Mouse (Mus musculus): ENCODE measurements at regions not wholly inside any gene's neighbourhood (a gene's known extent, or its start where the extent isn't known, plus 50 kb on each side); places are given as distances from the start of the nearest gene placed in this dataset.

DNA sequence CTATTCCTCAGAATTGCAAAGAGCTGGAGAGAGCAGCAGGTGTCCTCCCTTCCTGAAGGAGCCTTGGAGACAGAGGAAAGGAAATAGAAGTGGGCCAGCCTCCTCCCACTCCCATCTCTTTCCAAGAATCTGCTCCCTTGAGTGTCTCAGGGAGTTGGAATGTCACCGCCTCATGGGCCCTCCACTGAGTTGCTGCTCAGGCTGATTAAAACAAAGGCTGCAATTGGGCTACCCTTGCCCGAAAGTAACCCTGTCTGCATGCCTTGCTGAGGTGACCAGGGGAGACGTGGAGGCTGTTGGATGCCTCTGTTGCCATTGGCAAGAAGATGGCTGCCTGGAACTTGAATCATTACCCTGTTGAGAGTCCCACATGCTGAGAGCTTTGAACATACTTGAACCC, 59.7 kb upstream of the Abca1 start:
- no peak for DNase-seq (ENCODE audit: low read depth, low spot score)

DNA sequence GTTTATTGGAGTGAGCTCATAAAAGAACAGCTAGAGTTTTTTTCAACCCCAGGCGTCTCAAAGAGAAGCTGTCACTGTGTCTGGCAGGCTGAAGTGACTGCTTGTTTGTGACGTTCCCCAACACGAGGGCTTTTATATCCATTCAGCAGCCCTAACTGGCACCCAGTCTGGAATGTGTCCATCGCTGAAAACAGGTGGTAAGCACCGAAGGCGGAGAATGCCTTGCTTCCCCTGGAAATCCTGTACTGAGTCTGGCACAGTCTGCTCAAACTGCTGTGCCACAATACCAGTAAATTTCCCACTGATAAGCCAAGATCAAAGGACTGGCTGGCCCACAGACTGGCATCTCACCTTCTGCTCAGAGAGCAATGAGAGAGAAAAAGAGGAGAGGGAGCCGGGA, 59.1 kb upstream of the Abca1 start:
- no peak for DNase-seq (ENCODE audit: low read depth, low spot score)

DNA sequence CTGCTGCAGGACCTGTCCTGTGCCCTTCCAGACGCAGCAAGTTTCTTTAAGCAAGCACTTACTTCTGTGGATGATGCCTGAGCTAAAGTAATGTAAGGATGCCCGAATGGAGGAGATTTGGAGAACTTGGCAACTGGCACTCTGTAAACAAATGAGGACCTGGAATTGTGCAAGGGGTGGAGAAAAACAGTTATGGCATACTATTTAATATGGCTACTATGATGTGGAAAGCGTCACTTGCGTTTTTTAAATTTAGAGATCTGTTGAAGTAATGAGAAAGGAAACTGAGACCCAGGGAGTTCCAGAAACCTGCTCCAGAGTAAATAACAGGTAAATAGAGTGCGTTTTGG, 58.6 kb upstream of the Abca1 start:
- no peak for DNase-seq (ENCODE audit: low read depth, low spot score)

DNA sequence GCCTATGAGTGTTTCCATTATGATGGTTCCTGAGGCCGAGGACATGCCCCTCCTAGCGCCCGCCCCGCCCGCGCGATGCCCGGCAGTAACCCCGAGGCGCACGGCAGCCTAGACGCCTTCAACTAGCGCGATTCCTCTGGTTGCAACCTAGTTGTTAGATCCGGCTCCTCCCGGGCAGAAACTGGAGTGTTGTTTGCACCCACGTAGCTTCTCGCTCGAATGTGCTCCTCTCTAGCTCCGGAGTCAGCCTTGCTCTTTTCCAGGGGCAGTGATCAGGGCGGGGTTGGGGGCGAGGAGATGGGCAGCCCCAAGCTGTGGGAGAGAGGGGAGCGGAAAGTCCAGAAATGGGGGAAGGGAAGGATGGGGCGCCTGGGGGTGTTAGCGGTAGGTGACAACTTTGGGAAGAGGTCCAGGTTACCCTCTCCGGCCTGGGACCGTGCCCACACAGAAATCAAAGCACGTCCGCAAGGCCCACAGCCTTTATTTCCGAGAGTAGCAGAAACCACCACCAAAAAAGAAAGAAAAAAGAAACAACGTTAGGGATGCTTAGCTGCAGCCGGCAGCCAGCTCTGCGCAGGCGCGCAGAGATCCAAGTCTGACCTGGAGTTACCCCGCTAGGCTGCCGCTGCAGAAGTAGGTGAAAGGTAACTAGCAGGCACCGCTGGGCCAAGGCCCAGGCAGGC, 58.1 kb upstream of the Abca1 start:
- DNase-seq (ENCODE audit: low read depth, low spot score), result no peak

DNA sequence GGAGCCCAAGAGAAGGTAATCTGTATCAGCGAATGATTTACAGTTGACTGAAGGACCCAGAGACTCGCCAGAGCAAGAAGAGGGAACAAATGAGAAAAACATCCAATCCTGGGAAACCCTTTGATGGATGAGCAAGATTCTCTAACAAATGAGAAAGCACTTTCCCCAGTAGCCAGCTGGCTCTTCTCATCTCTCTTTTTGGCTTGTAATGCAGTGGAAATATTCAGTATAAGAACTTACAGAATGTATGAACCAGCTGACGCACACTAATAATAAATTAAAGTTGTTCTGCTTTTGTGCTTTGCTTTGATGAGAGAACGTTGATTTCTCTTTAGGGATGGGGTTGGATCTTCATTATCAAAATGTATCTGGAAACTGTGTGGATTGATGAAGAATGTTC, 52.8 kb upstream of the Abca1 start:
- no peak for DNase-seq (ENCODE audit: low read depth, low spot score)

DNA sequence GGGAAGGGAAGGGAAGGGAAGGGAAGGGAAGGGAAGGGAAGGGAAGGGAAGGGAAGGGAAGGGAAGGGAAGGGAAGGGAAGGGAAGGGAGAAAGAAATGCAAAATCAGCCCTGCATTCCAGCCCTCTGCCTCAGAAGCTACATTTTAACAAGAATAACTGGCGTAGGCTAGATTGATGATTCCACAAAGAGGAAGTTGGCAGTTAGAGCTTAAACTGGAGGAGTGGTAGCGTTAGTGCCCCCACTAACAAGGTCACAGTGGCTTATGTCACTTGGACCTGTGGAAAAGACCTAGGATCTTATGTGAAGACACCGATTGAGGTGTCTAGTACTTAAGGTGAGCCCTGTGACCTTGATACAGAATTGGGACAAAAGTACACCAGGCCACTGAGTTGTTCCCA, 51.0 kb upstream of the Abca1 start:
- no peak for DNase-seq (ENCODE audit: low read depth, low spot score)

Measured in c-Kit-negative CD71-positive TER-119-positive erythroid progenitor cells, embryonic 14.5 days (primary cell).